Mouse (Mus musculus) CH12.LX (cell line): ENCODE measurements around the gene Nol4l. TPM values are rescaled to one million over a fixed set of nuclear protein-coding genes. Genes with fewer than 3 reads are reported as not detected.
"Not testable (repeated sequence)": the region's sequence is repeated elsewhere in the genome, so short reads cannot be mapped to it uniquely, and the experiment has no call there.

ENCODE experiments used
- DNase-seq: peaks from one replicate; pipeline ENCODE4 v3.0.0-alpha.2; 2013; ENCODE audit errors: extremely low read depth
- H3K27ac ChIP-seq: 2 replicates; pipeline ENCODE4 v1.5.1; 2012; ENCODE audit warnings: low read depth, mild to moderate bottlenecking, control low read depth, moderate library complexity; ENCODE audit not compliant: insufficient read depth
- H3K27me3 ChIP-seq: replicated peaks from 2 replicates; pipeline ENCODE3; 2012; ENCODE audit warnings: inconsistent platforms
- H3K36me3 ChIP-seq, 2 experiments: replicated peaks in 1 of 2; 2 replicates each; pipeline versions ENCODE3 to v1.6.1; 2012; ENCODE audit warnings: inconsistent platforms in 1 of 2, low read length in 1 of 2, mild to moderate bottlenecking in 1 of 2, mixed read lengths in 1 of 2, moderate library complexity in 1 of 2; ENCODE audit not compliant: control insufficient read depth in 1 of 2, insufficient read depth in 1 of 2
- H3K4me1 ChIP-seq, 2 experiments: 2 replicates each; pipeline ENCODE4 v1.6.1; 2012; ENCODE audit warnings: inconsistent platforms in 1 of 2, moderate library complexity in 1 of 2; ENCODE audit not compliant: insufficient read depth in 2 of 2, control insufficient read depth in 1 of 2
- H3K4me2 ChIP-seq: 2 replicates; pipeline ENCODE4 v1.6.1; 2012; ENCODE audit warnings: low read depth, mild to moderate bottlenecking, control low read depth; ENCODE audit not compliant: poor library complexity, insufficient read depth, severe bottlenecking
- H3K4me3 ChIP-seq, 3 experiments: fragments of 150-350 bp in 1 of 3; sonication (generic) in 1 of 3; replicated peaks in 1 of 3; 2 replicates each; pipeline versions ENCODE3 to v1.5.1; 2011 to 2012; ENCODE audit warnings: low read depth in 2 of 3, low read length in 2 of 3, mild to moderate bottlenecking in 2 of 3, moderate library complexity in 2 of 3, control low read depth in 1 of 3, improper control_type of control experiment in 1 of 3, inconsistent platforms in 1 of 3, mixed read lengths in 1 of 3; ENCODE audit not compliant: poor library complexity in 1 of 3
- H3K79me2 ChIP-seq: replicated peaks from 2 replicates; pipeline ENCODE4 v1.6.1; 2012; ENCODE audit warnings: mild to moderate bottlenecking, moderate library complexity; ENCODE audit not compliant: control insufficient read depth, poor library complexity, insufficient read depth, severe bottlenecking; ENCODE audit errors: extremely low read depth
- H3K9ac ChIP-seq: 2 replicates; pipeline ENCODE4 v1.6.1; 2012; ENCODE audit warnings: low read depth, mild to moderate bottlenecking, control low read depth, moderate library complexity; ENCODE audit not compliant: insufficient read depth
- H3K9me3 ChIP-seq: replicated peaks from 2 replicates; pipeline ENCODE3; 2012; ENCODE audit warnings: low read length, inconsistent platforms, mixed read lengths
- E2F4 ChIP-seq: IDR thresholded peaks from 2 replicates; pipeline ENCODE4 v1.6.1; 2011; ENCODE audit warnings: low read depth, low read length, improper control_type of control experiment; ENCODE audit not compliant: insufficient replicate concordance
- MAZ ChIP-seq: IDR thresholded peaks from 2 replicates; pipeline ENCODE4 v1.6.1; 2012; ENCODE audit warnings: low read depth, mild to moderate bottlenecking, inconsistent platforms, low read length, improper control_type of control experiment, moderate library complexity
- MYC ChIP-seq: IDR thresholded peaks from 2 replicates; pipeline ENCODE4 v1.6.1; 2011; ENCODE audit warnings: low read depth, mild to moderate bottlenecking, improper control_type of control experiment, low read length
- PAX5 ChIP-seq: IDR thresholded peaks from 2 replicates; pipeline ENCODE4 v1.6.1; 2012; ENCODE audit warnings: low read length, inconsistent platforms, mixed read lengths
- ZNF384 ChIP-seq: IDR thresholded peaks from 2 replicates; pipeline ENCODE4 v1.6.1; 2012; ENCODE audit warnings: low read depth, low read length, improper control_type of control experiment, inconsistent platforms
- dilution Hi-C: fragments of 300-500 bp; cut with MboI; formaldehyde crosslinking; loops from 2 replicates; pipeline ENCODE4 v1.14.3; 2020; ENCODE audit warnings: low sequenced_read_pairs; ENCODE audit not compliant: extremely low pct_unique_long_range_greater_than_20kb, extremely low pct_ligation_motif_present
- in situ Hi-C: fragments of 300-500 bp; cut with MboI; formaldehyde crosslinking; loops from 3 replicates; pipeline ENCODE4 v1.14.3; 2019; ENCODE audit warnings: low sequenced_read_pairs, low pct_ligation_motif_present, low pct_unique_long_range_greater_than_20kb, mixed read lengths
- polyA plus RNA-seq: library from polyadenylated mRNA; unstranded; fragments of >175 nt; gene quantifications from 2 replicates; pipeline ENCODE4 v1.2.1, GENCODE M21; 2012; ENCODE audit warnings: low read depth; ENCODE audit not compliant: insufficient read length
- total RNA-seq, 2 experiments: library from RNA; depleted of rRNA; stranded (reverse); fragments of 300-350 nt in 1 of 2; fragments of >200 nt in 1 of 2; gene quantifications; 2 replicates each; pipeline ENCODE4 v1.2.3; 2012 to 2014

Gene Nol4l
- total and polyA plus RNA-seq, 3 experiments = 1.3 to 3.7 (median 3.5) TPM

DNA sequence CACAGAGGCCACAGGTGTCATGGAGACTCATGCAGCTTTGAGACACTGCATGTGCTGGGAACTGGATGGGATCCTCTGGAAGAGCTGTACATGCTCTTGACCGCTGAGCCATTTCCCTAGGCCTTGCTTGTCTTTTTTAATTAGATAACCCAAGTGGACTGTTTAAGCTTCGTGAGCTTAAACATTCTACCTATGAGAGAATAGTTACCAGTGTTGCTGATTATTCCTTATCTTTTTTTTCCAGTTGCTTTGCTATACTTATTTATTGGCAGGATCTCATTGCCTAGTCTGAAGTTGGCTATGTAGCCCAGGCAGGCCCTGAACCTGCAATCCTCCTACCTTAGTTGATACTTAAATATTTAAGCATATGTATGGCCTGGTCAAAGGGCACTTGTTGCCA is 139.9 kb downstream of the Nol4l start:
- dilution Hi-C loops = no loop called here
- Histone ChIP-seq H3K4me2 (no peak overlapping the region), H3K9me3 (peaks cover 14% of the 10 kb centered on the region), H3K9ac (no peak overlapping the region), H3K4me1 (peaks cover 0 to under 1% of the 10 kb centered on the region in 2 experiments; a peak in 1 of 4 replicates), H3K36me3 (peaks cover 47 to 82% of the 10 kb centered on the region in 2 experiments), H3K4me3 (no peak overlapping the region), H3K27ac (no peak overlapping the region), H3K27me3 (no peaks in the 10 kb centered on the region), H3K79me2 (peaks cover 12% of the 10 kb centered on the region)
- in situ Hi-C loops = loop anchor here (10.0 kb wide), 1 partner anchor 85 kb away; no protein-coding TSS in a partner anchor
- no peak for TF ChIP-seq MYC
- DNase-seq = no peak

DNA sequence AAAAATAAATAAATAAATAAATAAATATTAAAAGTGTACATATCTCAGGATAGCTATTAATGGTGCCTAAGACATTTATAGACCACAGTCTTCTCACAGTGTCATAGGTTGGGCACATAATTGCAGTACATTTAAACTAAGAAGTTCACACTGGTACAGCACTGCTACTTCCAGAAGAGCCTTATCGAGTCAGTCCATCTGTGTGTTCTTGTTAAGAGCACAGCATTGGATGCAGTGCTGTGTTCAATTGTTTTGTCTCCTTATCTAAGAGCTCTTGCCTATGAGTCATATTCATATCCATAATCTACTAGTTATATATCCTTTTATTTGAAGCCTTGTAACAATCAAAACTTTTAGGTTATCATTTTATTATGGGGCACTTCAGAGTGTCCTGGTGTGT is 149.3 kb downstream of the Nol4l start:
- no peak for DNase-seq
- H3K4me2 ChIP-seq = no peak overlapping the region
- H3K9ac ChIP-seq = no peak overlapping the region
- peaks cover 38 to 87% of the 10 kb centered on the region in 2 experiments for H3K36me3 ChIP-seq
- H3K79me2 ChIP-seq = peaks cover 45% of the 10 kb centered on the region
- H3K4me3 ChIP-seq = no peak overlapping the region
- TF ChIP-seq E2F4 = no peak
- peaks cover 0 to 6% of the 10 kb centered on the region in 2 experiments; a peak in 1 of 4 replicates for H3K4me1 ChIP-seq
- H3K27me3 ChIP-seq = no peaks in the 10 kb centered on the region
- no peaks in the 10 kb centered on the region for H3K9me3 ChIP-seq
- dilution Hi-C loops = no loop called here
- H3K27ac ChIP-seq = no peak overlapping the region
- in situ Hi-C loops = no loop called here

DNA sequence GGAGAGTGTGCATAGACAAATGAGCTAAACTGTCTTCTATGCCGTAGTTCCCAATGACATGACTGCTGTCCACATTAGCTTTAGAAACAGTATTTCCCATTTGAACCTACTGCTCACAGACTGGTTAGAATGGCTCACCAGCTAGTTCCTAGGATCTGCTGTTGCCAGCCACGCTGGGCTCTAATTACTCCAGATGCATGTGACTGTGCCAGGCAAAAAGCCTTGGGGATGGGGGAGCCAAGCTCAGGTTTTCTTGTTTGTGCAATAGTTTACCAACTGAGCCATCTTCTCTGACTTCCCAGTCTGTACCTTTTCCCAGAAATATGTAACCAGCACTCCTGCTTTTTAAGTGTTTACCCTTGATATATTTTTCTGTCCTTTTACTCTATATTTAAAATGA is 154.4 kb downstream of the Nol4l start:
- no peak for DNase-seq
- peaks cover 50% of the 10 kb centered on the region for H3K79me2 ChIP-seq
- dilution Hi-C loops (no loop called here), in situ Hi-C loops (no loop called here)
- H3K4me3 ChIP-seq = no peak overlapping the region
- H3K4me2 ChIP-seq = no peak overlapping the region
- H3K4me1 ChIP-seq = peaks cover 0 to 14% of the 10 kb centered on the region in 2 experiments; a peak in 2 of 4 replicates
- no peaks in the 10 kb centered on the region for H3K27me3 ChIP-seq
- H3K36me3 ChIP-seq = peaks cover 27 to 74% of the 10 kb centered on the region in 2 experiments
- no peak overlapping the region for H3K27ac ChIP-seq
- H3K9me3 ChIP-seq = no peaks in the 10 kb centered on the region
- H3K9ac ChIP-seq = no peak overlapping the region
- TF ChIP-seq MAZ = no peak
- no peak for TF ChIP-seq ZNF384
- TF ChIP-seq, all 38 proteins: peak for 0

DNA sequence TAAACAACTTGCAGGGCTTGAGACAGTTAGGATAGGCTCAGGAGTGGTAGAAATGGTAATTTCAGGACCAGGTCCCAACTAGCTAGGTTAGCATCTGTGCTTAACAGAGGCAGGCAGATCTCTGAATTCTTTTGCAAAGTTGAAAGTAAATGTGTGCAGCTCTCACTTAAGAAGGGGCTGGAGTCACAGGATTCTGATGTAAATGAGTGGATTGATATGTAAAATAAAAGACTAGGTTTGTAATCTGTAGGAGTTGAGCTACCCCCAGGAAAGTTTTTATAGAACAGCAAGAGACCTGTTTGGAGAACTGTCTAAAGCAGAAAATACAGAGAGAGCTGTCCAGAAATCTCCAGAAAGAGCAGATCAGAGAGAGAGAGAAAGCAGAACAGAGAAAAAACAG is 158.9 kb downstream of the Nol4l start:
- Histone ChIP-seq H3K27me3 (no peaks in the 10 kb centered on the region), H3K79me2 (peaks cover 32% of the 10 kb centered on the region), H3K27ac (no peak overlapping the region), H3K4me1 (peaks cover 0 to 19% of the 10 kb centered on the region in 2 experiments; a peak in 2 of 4 replicates), H3K9ac (no peak overlapping the region), H3K36me3 (peaks cover 27 to 75% of the 10 kb centered on the region in 2 experiments), H3K4me2 (no peak overlapping the region), H3K9me3 (peaks cover 6% of the 10 kb centered on the region), H3K4me3 (no peak overlapping the region)
- dilution Hi-C loops (no loop called here), in situ Hi-C loops (no loop called here)
- no peak for DNase-seq
- TF ChIP-seq PAX5 = no peak

DNA sequence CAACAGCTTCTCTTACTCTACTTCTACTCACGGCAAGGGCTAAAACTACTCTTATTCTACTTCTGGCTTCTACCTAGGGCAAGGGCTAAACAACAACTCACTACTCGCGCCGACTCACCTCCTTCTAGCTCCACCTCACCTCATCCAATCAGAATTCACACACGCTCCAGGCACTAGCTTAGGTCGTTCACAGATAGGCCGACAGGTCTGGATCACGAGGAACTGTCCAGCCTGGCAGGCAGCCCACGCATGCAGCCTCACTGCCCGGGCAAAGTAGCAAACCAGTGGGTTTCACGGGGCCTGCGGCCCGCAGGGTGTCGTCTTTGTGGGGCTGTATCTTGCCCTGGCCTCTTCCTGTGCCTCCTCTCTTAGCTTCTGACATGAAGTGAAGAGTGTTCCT is 165.2 kb downstream of the Nol4l start:
- H3K27ac ChIP-seq, H3K9me3 ChIP-seq, H3K4me3 ChIP-seq, dilution Hi-C loops, in situ Hi-C loops, DNase-seq, H3K27me3 ChIP-seq, H3K9ac ChIP-seq, H3K4me1 ChIP-seq, H3K4me2 ChIP-seq: not testable (repeated sequence)
- H3K36me3 ChIP-seq = peaks cover 40 to 79% of the 10 kb centered on the region in 2 experiments
- peaks cover 17% of the 10 kb centered on the region for H3K79me2 ChIP-seq
